Mouse (Mus musculus) embryo, embryonic 11 days (tissue): ENCODE results near the gene Aspscr1.

ENCODE experiments used
- DNase-seq: peaks from one replicate; pipeline ENCODE4 v3.0.0-alpha.2; 2015

The Aspscr1 gene

GRCm38 (mm10) chr11:120684660-120685059 lies 11.9 kb downstream of the Aspscr1 start:
- no peak for DNase-seq

GRCm38 (mm10) chr11:120686650-120687272 lies 14.0 kb downstream of the Aspscr1 start:
- DNase-seq: peak; percentile 32

- no peak for DNase-seq
Observed at GRCm38 (mm10) chr11:120689365-120689764, 16.6 kb downstream of the Aspscr1 start.

GRCm38 (mm10) chr11:120692471-120693011 lies 19.8 kb downstream of the Aspscr1 start:
- DNase-seq: no peak

GRCm38 (mm10) chr11:120693461-120693860 lies 20.7 kb downstream of the Aspscr1 start:
- no peak for DNase-seq

GRCm38 (mm10) chr11:120695184-120695583 lies 22.4 kb downstream of the Aspscr1 start:
- DNase-seq: peak; percentile 76

GRCm38 (mm10) chr11:120695641-120696040 lies 22.9 kb downstream of the Aspscr1 start:
- DNase-seq: peak; percentile 79

- no peak for DNase-seq
Observed at GRCm38 (mm10) chr11:120696568-120696967, 23.8 kb downstream of the Aspscr1 start.

GRCm38 (mm10) chr11:120697741-120698140 lies 25.0 kb downstream of the Aspscr1 start:
- peak; percentile 29 for DNase-seq

- DNase-seq: peak; percentile 29
Observed at GRCm38 (mm10) chr11:120703696-120704454, 31.1 kb downstream of the Aspscr1 start.

- peak; percentile 61 for DNase-seq
Observed at GRCm38 (mm10) chr11:120704486-120705325, 31.9 kb downstream of the Aspscr1 start.

GRCm38 (mm10) chr11:120706120-120706519 lies 33.3 kb downstream of the Aspscr1 start:
- no peak for DNase-seq

GRCm38 (mm10) chr11:120707225-120707624 lies 34.5 kb downstream of the Aspscr1 start:
- peak; percentile 67 for DNase-seq

- DNase-seq: no peak
Observed at GRCm38 (mm10) chr11:120707969-120708368, 35.2 kb downstream of the Aspscr1 start.

- DNase-seq: no peak
Observed at GRCm38 (mm10) chr11:120709551-120709950, 36.8 kb downstream of the Aspscr1 start.

- peak; percentile 31 for DNase-seq
Observed at GRCm38 (mm10) chr11:120710672-120711071, 37.9 kb downstream of the Aspscr1 start.

- DNase-seq: no peak
Observed at GRCm38 (mm10) chr11:120711980-120712604, 39.3 kb downstream of the Aspscr1 start.

- peak; percentile 78 for DNase-seq
Observed at GRCm38 (mm10) chr11:120712771-120713568, 40.2 kb downstream of the Aspscr1 start.

GRCm38 (mm10) chr11:120713580-120714518 lies 41.1 kb downstream of the Aspscr1 start, which contains the start of the genes Cenpx and Lrrc45:
Gene Cenpx (minus strand): TSS chr11:120713738.
Gene Lrrc45 (plus strand): TSS chr11:120713925.
- DNase-seq: peak; percentile 100

GRCm38 (mm10) chr11:120714546-120714945 lies 41.8 kb downstream of the Aspscr1 start:
- no peak for DNase-seq
